Mouse (Mus musculus) splenic B cell, adult 2 months (primary cell): ENCODE measurements around the gene Zfp423.

ENCODE experiments used
- DNase-seq: peaks from one replicate; pipeline ENCODE4 v3.0.0-alpha.2; 2011; ENCODE audit warnings: low read depth, low spot score
- H3K27me3 ChIP-seq: 2 replicates; pipeline ENCODE4 v1.6.1; 2012; ENCODE audit warnings: mild to moderate bottlenecking, low read length, moderate library complexity, mixed read lengths; ENCODE audit not compliant: control insufficient read depth, poor library complexity, insufficient read depth, severe bottlenecking
- H3K36me3 ChIP-seq: 2 replicates; pipeline ENCODE4 v1.6.1; 2012; ENCODE audit warnings: mild to moderate bottlenecking, low read length, moderate library complexity, mixed read lengths; ENCODE audit not compliant: control insufficient read depth, poor library complexity, insufficient read depth, severe bottlenecking

Zfp423 gene

DNA sequence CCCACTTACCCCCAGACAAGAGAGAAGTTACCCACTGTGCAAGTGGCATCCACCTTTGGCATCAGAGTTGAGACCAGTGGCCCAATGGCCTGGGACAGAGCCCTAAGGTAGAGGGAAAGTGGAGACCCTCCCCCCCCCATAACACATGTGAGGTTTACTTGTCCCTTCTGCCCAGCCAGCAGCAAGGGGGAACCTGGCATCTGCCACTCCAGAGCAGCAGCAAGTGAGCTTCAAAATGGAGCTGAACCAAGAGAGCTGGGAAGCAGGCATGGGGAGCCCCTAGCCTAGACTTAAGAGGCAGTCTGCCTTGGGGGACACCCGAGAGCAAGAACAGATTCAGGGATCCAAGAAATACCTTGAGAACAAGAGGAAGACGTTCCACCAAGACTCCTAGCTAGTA is 290.7 kb downstream of the Zfp423 start:
- H3K27me3 ChIP-seq, result no peaks in the 10 kb centered on the region
- H3K36me3 ChIP-seq, result no peaks in the 10 kb centered on the region
- DNase-seq, result no peak

DNA sequence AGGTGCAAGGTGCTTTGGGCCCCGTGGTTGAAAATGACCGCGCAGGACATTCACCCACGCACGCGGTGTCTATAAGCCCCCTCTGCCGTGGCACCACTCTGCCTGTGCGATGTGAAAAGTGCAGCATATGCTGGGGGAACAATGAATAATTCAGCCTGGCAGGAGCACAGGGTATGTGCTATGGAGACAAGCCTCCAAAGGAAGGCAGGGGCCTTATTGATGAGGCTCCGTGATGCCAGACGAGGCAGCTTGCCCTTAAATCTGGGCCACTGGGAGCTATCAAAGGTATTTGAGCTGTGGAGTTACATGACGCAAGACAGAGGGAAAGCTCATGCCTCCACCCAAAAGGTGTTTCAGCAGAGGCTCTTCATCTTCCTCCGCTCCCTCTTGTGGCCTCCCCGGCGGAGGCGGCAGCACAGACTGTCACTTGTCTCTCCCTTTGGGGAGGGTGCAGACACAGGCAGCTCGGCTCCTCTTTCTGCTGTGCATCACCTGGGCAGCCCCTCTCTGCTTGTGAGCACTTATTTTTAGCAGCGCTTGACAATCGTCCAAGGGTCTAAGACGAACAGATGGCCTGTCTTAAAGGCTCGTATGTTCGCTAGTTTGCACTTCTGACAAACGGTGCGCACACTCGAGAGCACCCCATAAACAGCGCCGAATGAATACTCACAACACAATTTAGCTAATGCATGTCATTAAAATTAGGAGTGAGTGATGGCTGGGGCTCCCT is 291.3 kb downstream of the Zfp423 start:
- no peaks in the 10 kb centered on the region for H3K27me3 ChIP-seq
- no peaks in the 10 kb centered on the region for H3K36me3 ChIP-seq
- DNase-seq, result no peak

- H3K36me3 ChIP-seq, result no peaks in the 10 kb centered on the region
- no peaks in the 10 kb centered on the region for H3K27me3 ChIP-seq
- DNase-seq, result no peak
Observed at GRCm38 (mm10) chr8:87667297-87667696, 292.1 kb downstream of the Zfp423 start.

DNA sequence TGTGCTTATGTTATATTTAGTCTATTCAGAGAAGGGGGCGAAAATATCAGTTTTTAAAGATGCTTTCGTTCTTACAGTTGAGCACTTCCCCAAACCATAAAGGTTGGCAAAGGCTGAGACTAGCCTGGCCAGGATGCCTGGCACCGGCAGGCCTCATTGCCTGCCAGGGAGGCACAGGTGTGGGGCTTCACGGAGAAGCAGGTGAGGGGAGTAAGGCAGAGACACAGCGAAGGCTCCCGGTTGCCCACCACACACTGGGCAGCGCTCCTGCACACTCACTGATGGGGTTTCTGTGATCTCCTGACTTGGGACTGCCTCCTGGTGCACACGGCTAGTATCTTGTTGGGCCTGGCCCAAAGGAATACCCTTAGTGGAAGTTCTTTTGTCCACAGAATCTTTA is 294.1 kb downstream of the Zfp423 start:
- Histone ChIP-seq H3K27me3 (no peaks in the 10 kb centered on the region), H3K36me3 (no peaks in the 10 kb centered on the region)
- DNase-seq, result no peak

DNA sequence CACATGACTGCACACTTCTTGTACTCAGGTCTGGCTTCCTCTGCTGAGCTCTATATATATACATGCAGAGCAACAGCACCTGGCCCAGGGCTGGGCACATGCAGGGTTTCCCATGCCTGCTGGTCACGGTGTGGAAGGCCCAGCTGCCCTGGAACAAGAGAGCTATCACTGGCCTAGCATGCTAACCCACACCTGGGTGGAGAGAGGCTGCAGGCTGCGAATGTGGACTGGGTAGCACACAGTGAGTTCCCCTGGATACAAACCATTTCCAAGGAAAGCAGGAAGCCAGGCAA is 295.2 kb downstream of the Zfp423 start:
- no peaks in the 10 kb centered on the region for H3K27me3 ChIP-seq
- no peaks in the 10 kb centered on the region for H3K36me3 ChIP-seq

DNA sequence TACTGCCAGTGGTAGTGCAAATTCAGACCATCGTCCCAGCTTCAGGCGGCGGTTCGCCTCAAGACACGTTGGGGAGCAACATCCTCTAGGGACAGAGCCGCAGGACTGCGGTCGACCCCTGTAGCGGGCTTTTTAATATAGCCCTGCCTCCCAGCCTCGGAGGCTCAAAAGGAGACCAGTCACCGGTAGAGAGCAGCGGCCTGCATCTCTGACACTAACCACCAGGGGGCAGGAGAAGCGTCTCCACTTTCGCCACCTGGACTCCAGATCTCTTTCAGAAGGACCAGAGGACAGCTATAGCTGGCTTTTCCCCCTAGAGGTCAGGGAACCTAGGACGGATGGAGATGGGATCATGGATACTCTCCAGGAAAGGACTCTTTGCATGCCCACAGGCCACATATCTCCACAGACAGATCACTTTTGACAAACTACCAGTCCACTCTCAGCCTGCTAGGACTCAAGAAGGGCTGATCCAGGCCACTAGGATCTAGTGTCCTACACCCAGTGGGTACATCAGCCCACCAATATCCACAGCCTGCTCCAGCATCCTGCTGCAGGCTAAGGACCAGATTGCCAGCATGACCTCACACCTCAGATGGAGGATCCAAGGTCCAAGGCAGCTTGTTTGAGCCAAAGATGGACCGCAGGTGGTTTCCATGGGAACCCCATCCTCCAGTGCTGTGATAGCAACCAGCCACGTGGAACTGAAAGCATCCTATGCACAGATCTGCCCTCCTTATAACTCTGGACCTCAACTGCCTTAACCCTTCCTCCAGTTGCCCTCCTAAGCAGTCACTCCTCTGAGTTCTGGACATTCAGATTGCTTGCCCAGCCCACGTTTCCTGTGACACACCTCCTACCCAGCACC is 295.8 kb downstream of the Zfp423 start:
- H3K36me3 ChIP-seq, result no peaks in the 10 kb centered on the region
- DNase-seq, result peak; percentile 80
- H3K27me3 ChIP-seq, result no peaks in the 10 kb centered on the region

More for the DNA sequence above, 295.2 kb downstream of the Zfp423 start:
- peak; percentile 52 for DNase-seq

DNA sequence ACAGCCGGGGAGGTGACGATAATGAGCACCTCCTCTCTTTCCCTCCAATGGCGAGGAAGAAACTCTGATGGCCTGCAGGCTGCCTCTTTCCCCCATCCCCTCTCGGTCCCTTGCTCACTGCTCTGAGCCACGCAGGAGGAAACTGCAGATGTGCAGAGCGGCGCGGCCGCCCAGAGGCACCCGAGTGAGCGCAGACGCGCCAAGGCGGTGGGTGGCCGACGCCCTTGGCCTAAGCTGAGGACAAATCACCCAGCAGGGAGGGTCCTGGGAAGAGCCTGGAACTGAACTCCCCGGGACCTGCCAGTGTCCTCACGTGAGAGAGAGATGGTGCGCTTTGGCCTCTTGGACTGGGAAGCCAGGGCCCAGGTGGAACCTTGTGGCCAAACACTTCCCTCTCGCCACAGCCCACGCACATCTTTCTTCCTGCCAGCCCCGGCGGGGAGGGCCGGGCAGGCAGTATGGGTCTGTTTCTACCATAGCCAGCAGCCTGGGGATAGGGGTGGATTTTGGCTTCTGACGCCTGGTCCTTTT is 296.5 kb downstream of the Zfp423 start:
- DNase-seq, result peak; percentile 63
- no peaks in the 10 kb centered on the region for H3K36me3 ChIP-seq
- no peaks in the 10 kb centered on the region for H3K27me3 ChIP-seq

- peak; percentile 68 for DNase-seq
- Histone ChIP-seq H3K27me3 (no peaks in the 10 kb centered on the region), H3K36me3 (no peaks in the 10 kb centered on the region)
Observed at GRCm38 (mm10) chr8:87662307-87662771, 297.1 kb downstream of the Zfp423 start.

- peak; percentile 21 for DNase-seq
- no peaks in the 10 kb centered on the region for H3K27me3 ChIP-seq
- no peaks in the 10 kb centered on the region for H3K36me3 ChIP-seq
Observed at GRCm38 (mm10) chr8:87660916-87661910, 298.2 kb downstream of the Zfp423 start.

DNA sequence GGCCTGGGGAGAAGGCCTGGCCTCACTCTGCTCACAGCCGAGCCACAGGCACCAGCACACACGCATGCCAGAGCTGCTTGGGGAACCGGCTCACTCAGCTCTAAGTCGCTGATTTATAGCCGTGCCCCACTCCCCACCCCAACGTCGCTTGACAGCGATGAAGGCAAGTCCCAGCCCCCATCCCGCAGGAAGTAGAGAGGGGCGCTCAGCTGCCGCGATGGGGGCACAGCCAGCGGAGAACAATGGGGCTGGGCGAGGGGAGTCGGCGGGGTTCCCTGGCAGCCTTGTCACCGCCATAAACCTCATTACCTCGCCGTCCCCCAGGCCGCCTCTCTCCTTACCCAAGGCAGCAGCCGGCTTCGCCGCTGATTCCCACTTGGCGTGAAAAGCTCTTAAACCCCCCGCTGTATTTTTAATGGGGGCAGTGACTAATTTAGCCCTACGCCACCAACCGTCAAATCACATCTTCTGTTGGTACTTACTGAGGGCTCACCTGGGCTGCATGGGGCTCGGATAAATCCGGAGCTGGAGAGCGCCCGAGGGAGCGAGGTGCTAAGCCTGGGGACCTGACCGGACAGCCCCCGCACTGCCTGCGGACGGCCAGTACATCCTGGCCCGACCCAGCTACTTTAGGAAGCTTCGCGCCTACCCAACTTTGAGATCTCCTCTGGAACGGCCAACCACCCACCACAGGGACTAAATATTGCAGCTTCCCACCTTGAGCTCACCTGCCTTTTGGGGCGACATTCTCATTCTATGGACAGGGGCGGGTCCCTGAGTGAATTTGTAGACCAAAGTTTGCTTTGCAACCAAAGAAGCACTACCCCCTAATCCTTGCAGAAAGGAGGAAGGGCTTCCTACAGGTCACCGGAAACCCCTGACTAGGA is 299.1 kb downstream of the Zfp423 start:
- no peaks in the 10 kb centered on the region for H3K27me3 ChIP-seq
- no peak for DNase-seq
- no peaks in the 10 kb centered on the region for H3K36me3 ChIP-seq

- no peaks in the 10 kb centered on the region for H3K36me3 ChIP-seq
- H3K27me3 ChIP-seq, result no peaks in the 10 kb centered on the region
- DNase-seq, result no peak
Observed at GRCm38 (mm10) chr8:87657488-87657887, 301.9 kb downstream of the Zfp423 start.

GRCm38 (mm10) chr8:87656484-87657230 is 302.7 kb downstream of the Zfp423 start:
- peak; percentile 78 for DNase-seq
- Histone ChIP-seq H3K27me3 (no peaks in the 10 kb centered on the region), H3K36me3 (no peaks in the 10 kb centered on the region)

- Histone ChIP-seq H3K27me3 (no peaks in the 10 kb centered on the region), H3K36me3 (no peaks in the 10 kb centered on the region)
- no peak for DNase-seq
Observed at GRCm38 (mm10) chr8:87655946-87656345, 303.4 kb downstream of the Zfp423 start.
